Mouse (Mus musculus): ENCODE measurements at regions not wholly inside any gene's neighbourhood (a gene's known extent, or its start where the extent isn't known, plus 50 kb on each side); places are given as distances from the start of the nearest gene placed in this dataset.
A peak's percentile ranks its signal among the peaks of the same experiment; 100 is the strongest.

DNA sequence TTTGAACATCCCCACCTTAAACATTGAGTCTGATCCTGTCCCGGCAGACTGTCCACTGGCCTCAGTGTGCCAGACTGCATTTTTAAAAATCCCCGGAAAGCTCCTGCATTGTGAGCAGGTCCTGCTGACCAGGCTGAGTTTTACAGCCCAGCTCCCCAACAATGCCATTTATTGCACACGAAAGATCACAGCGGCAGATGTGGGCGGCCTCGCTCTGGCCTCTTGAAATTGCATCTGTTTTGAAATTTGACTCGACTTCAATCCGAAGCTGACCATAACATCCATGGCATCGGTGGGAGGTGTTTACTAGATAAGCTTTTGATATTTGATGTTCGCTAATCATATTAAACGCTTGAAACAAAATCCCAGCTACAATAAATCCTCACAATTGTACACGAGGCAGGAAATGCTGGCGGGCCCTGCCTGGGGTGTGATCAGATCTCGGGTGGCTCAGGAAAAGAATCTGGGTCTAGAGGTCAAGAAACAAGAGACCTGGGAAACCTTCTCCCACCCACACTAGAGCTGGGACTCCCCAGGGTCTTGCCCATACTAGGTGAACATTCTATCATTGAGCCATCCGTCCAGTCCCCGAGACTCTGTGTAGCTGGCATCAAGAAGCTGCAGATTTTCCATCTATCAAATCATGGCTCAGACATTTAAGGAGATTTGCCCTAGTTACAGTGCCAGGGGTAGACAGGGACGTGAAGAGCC, 99.3 kb downstream of the Mycn start:
- no peak for DNase-seq (ENCODE audit: low read depth in 3 of 3, low spot score in 3 of 3)
- Histone ChIP-seq H3K27ac (no peak overlapping the region), H3K27me3 (ENCODE audit: control insufficient read depth, insufficient read depth, low read length) (no peaks in the 10 kb centered on the region), H3K4me3 (ENCODE audit: insufficient read depth in 1 of 2, low read depth in 2 of 2, low read length in 2 of 2) (no peak overlapping the region), H3K36me3 (replicated peaks; ENCODE audit: control insufficient read depth, insufficient read depth, low read depth) (no peaks in the 10 kb centered on the region), H3K4me2 (ENCODE audit: low read depth) (no peak overlapping the region), H3K9me3 (ENCODE audit: control insufficient read depth, low read length) (no peaks in the 10 kb centered on the region), H3K4me1 (replicated peaks; ENCODE audit: control insufficient read depth in 2 of 2, insufficient read depth in 2 of 2, low read length in 1 of 2) (no peaks in the 10 kb centered on the region), H3K9ac (replicated peaks) (no peak overlapping the region)
- WGBS (ENCODE audit: insufficient replicate concordance) = 49% methylated on average over 17 of the region's 17 CpGs
- ATAC-seq (ENCODE audit: insufficient read depth) = no peak
- TF ChIP-seq EP300 (IDR thresholded peaks at IDR 0.05; ENCODE audit: low read depth) = no peak
- TF ChIP-seq CTCF (IDR thresholded peaks at IDR 0.05; ENCODE audit: low read depth) = no peak

- no peak overlapping the region for H3K4me3 ChIP-seq (ENCODE audit: insufficient read depth in 1 of 2, low read depth in 2 of 2, low read length in 2 of 2)
- TF ChIP-seq CTCF (IDR thresholded peaks at IDR 0.05; ENCODE audit: low read depth) = no peak
- TF ChIP-seq EP300 (IDR thresholded peaks at IDR 0.05; ENCODE audit: low read depth) = no peak
- WGBS (ENCODE audit: insufficient replicate concordance) = 66% methylated on average over 5 of the region's 5 CpGs
- H3K27me3 ChIP-seq (ENCODE audit: control insufficient read depth, insufficient read depth, low read length) = no peaks in the 10 kb centered on the region
- H3K27ac ChIP-seq = no peak overlapping the region
- DNase-seq (ENCODE audit: low read depth in 3 of 3, low spot score in 3 of 3) (no peak), ATAC-seq (ENCODE audit: insufficient read depth) (no peak)
- H3K4me2 ChIP-seq (ENCODE audit: low read depth) = no peak overlapping the region
- H3K9ac ChIP-seq (replicated peaks) = no peak overlapping the region
- no peaks in the 10 kb centered on the region for H3K36me3 ChIP-seq (replicated peaks; ENCODE audit: control insufficient read depth, insufficient read depth, low read depth)
- H3K9me3 ChIP-seq (ENCODE audit: control insufficient read depth, low read length) = no peaks in the 10 kb centered on the region
- H3K4me1 ChIP-seq (replicated peaks; ENCODE audit: control insufficient read depth in 2 of 2, insufficient read depth in 2 of 2, low read length in 1 of 2) = no peaks in the 10 kb centered on the region
Measured at GRCm38 (mm10) chr12:12841385-12842238, 100.1 kb downstream of the Mycn start.

DNA sequence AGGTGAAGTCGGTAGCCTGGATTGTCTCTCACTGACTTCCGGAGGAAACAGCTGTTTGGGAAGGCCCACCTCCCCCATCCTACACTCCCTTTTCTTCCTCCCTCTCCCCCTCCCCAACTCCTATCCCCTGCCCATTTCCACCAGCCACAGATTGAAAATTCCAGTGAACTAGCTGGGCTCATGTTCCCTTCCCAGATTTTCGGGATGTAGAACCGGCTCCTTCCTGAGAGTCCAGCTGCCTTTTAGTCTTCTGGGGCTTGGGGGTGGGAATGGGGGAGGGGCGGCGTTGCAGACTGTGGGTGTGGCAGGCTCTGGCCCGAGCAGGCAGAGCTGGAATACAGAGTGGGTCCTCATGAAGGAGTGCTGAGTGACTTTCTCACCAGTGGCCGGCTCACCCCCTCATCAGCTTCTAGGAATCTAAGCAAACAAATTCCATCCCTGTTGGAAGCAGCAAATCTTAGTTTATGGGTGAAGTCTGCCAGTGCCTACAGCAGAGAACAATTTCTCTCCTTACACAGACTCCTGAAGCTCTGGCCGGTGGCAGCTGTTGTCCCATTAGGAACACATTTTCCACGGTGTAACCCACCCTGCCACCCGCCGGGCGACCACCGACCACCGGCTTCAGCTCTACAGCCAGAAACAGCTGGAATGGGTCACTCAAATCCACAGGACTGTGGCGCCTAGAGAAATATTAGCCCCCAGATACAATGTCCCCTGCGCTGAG, 100.9 kb downstream of the Mycn start:
- H3K4me2 ChIP-seq (ENCODE audit: low read depth) = 0 out of 2 replicates have a peak overlapping the region, but pooled peaks have one; percentile 6
- no peaks in the 10 kb centered on the region for H3K27me3 ChIP-seq (ENCODE audit: control insufficient read depth, insufficient read depth, low read length)
- no peak overlapping the region for H3K4me3 ChIP-seq (ENCODE audit: insufficient read depth in 1 of 2, low read depth in 2 of 2, low read length in 2 of 2)
- H3K9me3 ChIP-seq (ENCODE audit: control insufficient read depth, low read length) = no peaks in the 10 kb centered on the region
- TF ChIP-seq EP300 (IDR thresholded peaks at IDR 0.05; ENCODE audit: low read depth) = no peak
- no peak for ATAC-seq (ENCODE audit: insufficient read depth)
- H3K4me1 ChIP-seq (replicated peaks; ENCODE audit: control insufficient read depth in 2 of 2, insufficient read depth in 2 of 2, low read length in 1 of 2) = no peaks in the 10 kb centered on the region
- H3K9ac ChIP-seq (replicated peaks) = no peak overlapping the region
- no peaks in the 10 kb centered on the region for H3K36me3 ChIP-seq (replicated peaks; ENCODE audit: control insufficient read depth, insufficient read depth, low read depth)
- WGBS (ENCODE audit: insufficient replicate concordance) = 37% methylated on average over 17 of the region's 17 CpGs
- no peak overlapping the region for H3K27ac ChIP-seq
- DNase-seq (ENCODE audit: low read depth in 3 of 3, low spot score in 3 of 3) = no peak

GRCm38 (mm10) chr12:12837775-12838174, 103.9 kb downstream of the Mycn start:
- H3K27ac ChIP-seq = no peak overlapping the region
- TF ChIP-seq CTCF (IDR thresholded peaks at IDR 0.05; ENCODE audit: low read depth) = no peak
- TF ChIP-seq EP300 (IDR thresholded peaks at IDR 0.05; ENCODE audit: low read depth) = no peak
- DNase-seq (ENCODE audit: low read depth in 3 of 3, low spot score in 3 of 3) (no peak), ATAC-seq (ENCODE audit: insufficient read depth) (no peak)
- no peaks in the 10 kb centered on the region for H3K9me3 ChIP-seq (ENCODE audit: control insufficient read depth, low read length)
- 47% methylated on average over 1 of the region's 1 CpGs for WGBS (ENCODE audit: insufficient replicate concordance)
- no peak overlapping the region for H3K4me2 ChIP-seq (ENCODE audit: low read depth)
- no peak overlapping the region for H3K4me3 ChIP-seq (ENCODE audit: insufficient read depth in 1 of 2, low read depth in 2 of 2, low read length in 2 of 2)
- no peaks in the 10 kb centered on the region for H3K4me1 ChIP-seq (replicated peaks; ENCODE audit: control insufficient read depth in 2 of 2, insufficient read depth in 2 of 2, low read length in 1 of 2)
- no peak overlapping the region for H3K9ac ChIP-seq (replicated peaks)
- no peaks in the 10 kb centered on the region for H3K36me3 ChIP-seq (replicated peaks; ENCODE audit: control insufficient read depth, insufficient read depth, low read depth)
- H3K27me3 ChIP-seq (ENCODE audit: control insufficient read depth, insufficient read depth, low read length) = no peaks in the 10 kb centered on the region
